Mouse (Mus musculus) yolk sac, embryonic 10.5 days (tissue): ENCODE results near the gene Elf2.

Source experiments
- DNase-seq: peaks from one replicate; pipeline ENCODE4 v3.0.0-alpha.2; 2017; ENCODE audit warnings: low spot score

The Elf2 gene

DNA sequence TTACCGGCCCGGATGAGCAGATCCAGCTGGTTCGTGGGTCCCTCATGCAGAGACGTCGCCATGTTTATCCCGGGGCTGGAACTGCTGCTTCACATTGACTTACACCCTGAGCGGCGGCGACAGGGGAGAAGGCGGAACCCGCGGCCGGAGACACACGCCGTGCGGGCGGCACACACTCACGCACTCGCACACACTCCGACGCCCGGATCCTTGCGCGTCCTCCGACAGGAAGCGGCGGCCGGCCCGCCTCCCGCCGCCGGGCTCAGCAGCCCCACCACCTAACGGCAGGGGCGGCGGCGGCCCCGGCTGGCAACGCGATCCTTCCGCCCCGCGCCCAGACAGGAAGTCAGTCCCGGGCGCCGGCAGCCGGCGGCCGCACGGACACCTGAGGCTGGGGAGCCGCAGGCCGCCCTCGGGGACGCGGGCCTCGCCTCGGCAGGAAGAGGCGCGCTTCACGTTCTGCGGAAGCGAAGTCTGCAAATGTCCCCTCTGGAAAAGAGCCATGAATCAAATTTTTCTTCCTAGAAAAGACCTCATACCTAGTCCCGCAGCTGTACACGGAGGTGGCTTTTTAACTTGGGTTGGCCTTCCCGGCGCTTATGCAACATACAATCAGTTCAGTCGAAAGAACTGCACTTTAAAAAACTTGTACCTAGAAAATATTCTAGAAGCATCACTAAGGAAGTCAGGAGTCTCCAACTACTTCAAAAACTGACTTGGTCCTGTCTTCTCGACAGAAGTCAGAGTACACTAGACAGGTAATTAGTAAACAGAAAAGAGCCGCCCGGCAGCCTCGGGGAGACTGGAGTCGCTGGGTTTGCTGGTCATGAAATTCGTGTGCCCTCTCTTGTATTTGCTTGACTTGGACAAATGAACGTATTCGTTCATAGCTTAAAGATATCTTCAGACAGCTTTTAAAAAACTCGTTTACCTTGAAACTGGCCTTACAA lies 63.0 kb downstream of the Elf2 start:
- peak; percentile 86 for DNase-seq

DNA sequence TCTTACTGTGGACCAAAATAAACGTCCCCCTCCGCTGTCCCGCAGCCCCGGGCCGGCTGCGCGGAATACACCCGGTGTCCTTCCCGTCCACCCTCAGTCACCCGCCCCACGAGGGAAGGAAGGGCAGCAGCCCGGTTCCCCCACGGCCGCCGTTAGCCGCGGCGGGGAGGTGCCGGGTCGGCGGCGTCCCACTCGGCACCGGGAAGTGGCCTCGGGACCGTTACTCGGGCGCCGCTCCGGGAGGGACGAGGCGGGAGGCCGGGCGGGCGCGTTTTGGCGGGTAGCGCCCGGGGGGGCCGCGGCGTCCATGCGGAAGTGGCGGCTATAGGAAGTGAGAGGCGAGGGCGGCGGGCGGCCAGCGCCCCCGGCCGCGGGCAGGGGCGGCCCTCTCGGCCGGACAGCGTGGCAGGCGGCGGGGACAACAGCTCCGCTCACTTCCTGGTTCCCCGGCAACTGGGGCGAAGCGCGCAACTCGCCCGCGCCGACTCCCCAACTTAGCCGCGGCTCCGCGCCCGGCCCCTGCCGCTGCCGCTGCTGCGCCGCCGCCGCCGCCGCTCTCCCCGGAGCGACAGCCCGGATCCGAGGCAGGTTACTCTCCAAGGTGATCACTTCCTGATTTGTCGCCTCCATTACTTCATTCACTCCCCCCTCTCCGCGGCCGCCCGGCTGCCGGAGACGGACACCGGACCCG lies 63.9 kb downstream of the Elf2 start:
- DNase-seq = peak; percentile 79

DNA sequence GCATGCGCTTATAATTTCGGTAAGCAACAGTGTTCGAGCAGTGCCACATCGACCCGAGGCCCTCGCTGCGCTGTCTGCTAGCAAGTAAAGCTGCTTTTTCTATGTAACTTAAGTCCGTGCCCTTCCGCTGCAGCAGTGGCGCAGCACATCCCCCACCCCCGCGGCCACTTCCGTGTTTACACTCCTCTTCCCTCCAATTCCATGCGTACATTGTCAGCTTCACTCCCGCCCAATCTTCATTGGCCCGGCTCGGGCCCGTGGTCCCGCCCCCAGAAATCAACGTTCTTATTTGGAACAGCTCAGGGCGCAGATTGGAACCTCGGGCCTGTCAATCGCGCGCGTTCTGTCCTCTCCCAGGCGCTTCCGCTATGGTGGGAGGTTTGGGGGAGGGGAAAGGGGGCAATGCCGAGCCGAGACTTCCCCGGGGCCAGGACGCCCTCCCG lies 64.5 kb downstream of the Elf2 start:
- peak; percentile 99 for DNase-seq

DNA sequence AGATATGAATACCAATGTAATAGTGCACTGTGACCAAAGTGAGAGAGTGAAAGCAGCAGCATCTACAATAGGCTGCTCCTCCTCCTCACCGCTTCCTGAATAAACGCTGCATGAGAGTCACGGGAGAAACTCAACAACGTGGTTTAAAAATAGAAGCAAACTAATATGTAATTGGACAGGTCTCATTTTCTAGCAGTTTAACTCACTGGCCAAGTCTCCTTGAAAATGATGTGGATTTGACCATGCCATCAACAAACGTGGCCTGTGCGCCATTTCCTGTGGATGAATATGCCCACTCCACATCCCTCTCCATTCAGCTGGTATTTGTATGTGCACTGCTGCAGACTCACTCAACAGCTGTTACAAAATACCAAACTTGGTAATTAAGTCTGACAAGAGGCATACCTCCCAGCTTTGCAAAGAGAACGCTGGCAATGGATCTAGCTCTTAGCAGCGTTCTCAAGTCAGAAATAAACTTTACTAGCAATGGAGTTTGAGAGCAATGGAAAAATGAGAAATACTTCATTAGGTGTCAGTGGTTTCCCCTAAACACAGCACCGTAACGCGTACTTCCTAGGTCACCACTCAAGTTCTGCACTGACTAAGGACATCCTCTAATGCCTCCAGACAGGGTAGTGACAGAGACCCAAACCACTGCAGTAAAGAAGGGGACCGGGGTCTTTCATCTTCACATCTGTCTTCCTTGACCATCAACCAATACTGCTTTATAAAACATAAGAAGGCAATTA lies 70.2 kb downstream of the Elf2 start:
- no peak for DNase-seq

DNA sequence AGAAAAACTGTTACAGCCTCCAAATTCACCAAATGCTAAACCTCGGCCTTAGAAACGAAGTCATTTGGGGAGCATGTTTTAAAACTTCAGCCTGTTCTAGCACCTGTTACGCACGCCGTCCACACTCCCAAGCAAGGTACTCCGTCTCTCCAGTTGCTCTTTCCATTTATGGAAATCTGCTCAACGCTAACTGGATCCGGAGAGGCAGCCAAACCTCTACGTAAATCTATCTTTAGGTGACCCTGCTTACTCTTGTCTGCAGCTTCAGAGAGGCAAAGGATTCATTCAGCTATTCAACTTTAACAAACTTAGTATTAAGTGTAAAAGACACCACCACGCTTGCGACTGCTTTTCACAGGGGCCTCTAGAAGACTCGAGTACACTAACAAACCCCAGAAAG lies 72.0 kb downstream of the Elf2 start:
- DNase-seq = no peak

DNA sequence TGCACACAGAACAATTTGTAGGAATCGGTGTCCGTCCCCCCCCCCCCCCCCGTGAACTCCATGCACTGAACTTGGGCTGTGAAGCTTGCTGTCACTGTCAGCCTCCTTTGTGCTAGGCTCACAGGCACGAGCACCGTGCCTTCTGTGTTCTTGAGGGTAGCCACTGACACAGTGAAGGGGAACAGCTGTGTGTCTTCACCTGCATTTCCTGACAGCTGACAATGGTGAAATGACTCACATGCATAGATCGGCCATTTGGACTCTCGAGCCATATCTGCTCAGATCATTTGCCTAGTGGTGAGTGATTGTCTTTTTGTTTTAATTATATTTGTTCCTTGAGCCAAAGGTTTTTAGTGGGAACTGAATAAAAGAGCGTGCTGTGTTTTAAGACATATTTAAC lies 77.5 kb downstream of the Elf2 start:
- no peak for DNase-seq

DNA sequence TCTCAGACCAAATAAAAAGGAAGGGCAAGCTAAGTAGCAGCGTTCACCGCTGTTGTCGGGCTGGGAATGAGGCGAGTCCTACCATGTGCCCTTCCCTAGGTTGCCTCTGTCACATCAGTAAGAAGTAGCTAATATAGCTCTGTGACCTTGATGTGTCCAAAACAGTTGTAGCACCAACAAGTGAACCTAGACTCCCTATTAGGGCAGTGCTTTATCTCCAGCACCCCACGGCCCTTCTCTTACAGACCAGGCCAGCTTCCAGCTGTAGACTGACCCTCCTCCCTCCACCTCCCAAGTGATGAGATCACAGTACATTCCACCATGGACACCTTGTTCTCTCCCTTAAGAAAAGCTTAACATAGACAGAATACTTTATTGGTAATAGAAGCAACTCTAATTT lies 82.4 kb downstream of the Elf2 start:
- DNase-seq = no peak

DNA sequence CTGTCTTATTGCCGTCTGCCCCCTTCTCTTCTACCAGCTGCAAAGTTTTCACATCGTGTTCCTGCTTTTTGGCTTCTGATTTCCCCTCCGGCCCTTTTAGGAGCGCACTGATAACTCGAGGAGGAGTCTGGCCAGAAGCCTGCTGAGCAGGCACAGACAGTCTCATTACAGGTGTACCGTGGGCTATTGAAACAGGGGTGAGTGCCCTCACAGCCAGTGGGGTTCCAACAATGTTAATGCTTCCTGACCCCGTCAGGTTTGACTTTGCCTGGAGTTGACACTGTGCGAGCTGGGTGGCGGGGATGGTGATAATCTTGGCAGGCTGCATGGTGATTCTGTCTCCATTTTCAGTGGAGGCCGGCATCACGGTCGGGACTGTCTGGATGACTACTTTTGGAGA lies 84.0 kb downstream of the Elf2 start:
- no peak for DNase-seq

DNA sequence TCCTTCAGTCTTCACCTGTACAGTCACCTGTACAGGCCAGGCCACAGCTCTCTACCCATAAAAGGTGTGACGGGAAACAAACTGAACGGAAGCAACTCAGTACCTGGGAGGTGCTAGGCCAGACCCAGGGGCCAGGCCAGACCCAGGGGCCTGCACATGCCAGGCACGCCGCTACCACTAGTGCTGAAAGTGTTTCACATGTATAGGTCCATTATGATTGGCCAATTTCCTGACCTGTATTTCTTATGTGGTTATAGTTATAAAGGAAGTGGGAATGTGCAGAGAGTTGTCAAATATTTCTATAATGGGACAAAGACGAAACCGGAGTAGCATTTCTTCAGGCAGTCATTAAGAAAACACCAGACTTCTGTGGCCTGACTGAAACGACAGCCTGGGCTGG lies 85.7 kb downstream of the Elf2 start:
- DNase-seq = no peak

DNA sequence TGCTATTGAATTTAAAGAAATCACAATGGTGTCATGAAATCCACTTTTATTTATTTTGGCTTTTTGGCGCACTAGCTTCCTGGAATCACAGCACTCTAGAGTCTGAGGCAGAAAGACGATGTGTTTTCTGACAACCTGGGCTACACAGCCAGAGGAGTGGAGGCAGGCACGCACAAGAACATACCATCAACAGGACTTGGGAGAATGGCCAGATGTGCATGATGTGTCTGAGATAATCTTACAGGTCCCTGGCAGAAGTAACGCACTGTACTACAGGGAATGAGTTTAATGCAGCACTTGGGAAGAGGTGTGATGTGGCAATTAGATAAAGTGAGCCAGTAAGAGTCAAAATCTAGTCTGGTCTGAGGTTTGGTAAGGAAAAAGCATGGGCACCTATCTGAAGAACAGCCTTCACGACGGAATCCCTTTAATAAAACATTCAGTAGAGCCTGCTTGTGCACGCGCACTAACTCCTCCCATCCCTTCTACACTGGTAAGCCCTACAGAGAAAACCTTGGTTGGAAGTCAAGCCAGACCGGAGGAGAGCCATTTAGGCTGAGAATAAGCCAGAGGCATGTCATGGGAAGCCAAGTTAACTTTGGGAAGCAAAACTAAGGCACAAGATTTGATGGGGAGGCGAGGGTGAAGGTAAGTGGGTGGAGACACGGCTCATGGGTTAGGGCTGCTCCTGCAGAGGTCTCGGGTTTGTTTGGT lies 87.6 kb downstream of the Elf2 start:
- no peak for DNase-seq

DNA sequence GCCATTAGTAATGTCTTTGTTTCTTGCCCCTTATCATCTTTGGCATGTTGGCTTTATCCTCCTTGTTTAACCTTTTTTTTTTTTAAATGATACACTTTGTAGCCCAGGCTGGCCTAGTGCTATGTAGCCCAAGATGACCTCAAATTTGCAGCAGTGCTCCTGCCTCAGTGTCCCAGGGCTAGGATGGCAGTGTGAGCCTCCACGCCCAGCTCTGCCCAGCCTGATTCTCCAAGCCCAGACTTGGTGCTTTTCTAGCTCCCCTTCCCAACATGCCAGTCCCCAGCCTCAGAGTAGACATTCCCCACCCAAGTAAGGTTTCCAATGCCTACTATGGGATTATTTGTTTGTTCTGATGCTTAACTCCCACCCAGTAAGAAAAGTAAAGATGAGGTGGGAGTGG lies 88.2 kb downstream of the Elf2 start:
- no peak for DNase-seq

DNA sequence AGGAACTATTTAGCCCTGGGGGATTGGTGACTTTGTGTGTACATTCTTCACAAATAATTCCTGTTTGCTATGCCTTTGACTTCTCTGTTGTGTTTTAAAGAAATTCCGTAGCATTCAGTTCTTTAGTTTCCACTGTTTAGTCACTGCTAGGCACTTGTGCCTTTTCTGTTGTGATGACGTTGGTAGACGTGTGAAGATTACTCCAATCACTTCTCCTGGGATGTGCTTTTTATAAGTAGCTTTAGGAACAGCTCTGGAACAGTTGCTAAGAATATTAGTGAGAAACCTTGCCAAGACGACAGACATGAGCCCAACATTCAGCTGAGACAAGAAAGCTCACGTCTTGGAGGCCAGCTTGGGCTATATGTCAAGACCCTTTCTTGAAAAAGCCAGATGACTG lies 89.4 kb downstream of the Elf2 start:
- DNase-seq = no peak

DNA sequence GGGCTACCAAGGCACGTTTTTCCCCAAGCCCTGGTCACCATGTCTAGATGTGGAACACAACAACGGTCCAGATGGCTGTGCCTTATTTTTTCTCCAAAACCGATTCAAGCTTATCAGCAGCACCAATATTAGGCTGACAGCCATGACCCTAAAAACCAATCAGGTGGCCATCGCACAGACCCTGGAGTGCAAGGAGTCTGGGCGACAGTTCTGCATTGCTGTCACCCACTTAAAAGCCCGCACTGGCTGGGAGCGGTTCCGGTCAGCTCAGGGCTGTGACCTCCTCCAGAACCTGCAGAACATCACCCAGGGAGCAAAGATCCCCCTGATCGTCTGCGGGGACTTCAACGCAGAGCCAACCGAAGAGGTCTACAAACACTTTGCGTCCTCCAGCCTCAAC lies 90.6 kb downstream of the Elf2 start:
- no peak for DNase-seq

DNA sequence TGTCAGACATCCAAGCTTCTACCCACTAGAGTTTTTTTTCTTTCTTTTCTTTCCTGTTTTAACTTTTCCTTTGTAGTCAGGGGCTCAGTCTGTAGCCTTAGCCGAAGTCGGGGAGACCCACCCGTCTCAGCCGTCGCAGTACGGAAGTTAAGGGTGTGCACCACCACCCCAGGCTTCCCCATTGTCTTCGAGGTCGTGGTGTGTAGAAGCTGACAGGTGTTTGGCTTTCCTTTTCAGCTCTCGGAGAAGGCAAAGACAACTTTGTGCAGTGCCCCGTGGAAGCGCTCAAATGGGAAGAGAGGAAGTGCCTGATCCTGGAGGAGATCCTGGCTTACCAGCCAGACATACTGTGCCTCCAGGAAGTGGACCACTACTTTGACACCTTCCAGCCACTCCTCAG lies 91.0 kb downstream of the Elf2 start:
- no peak for DNase-seq

DNA sequence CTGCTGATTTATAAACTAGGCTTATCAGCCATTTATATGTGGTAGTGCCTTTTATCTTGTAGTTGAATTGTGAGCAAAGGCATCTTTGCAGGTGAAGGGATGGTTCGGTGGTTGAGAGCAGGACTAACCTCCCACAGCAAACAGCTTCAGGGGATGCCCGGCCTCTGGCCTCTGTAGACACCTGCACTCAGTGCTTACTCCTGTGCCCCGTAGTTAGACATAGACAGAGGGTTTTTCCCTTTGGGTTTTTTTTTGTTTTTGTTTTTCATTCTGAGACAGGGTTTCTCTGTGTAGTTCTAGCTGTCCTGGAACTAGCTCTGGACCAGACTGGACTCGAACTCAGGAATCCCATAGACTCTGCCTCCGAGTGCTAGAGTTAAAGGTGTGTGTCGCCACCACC lies 91.9 kb downstream of the Elf2 start:
- no peak for DNase-seq

DNA sequence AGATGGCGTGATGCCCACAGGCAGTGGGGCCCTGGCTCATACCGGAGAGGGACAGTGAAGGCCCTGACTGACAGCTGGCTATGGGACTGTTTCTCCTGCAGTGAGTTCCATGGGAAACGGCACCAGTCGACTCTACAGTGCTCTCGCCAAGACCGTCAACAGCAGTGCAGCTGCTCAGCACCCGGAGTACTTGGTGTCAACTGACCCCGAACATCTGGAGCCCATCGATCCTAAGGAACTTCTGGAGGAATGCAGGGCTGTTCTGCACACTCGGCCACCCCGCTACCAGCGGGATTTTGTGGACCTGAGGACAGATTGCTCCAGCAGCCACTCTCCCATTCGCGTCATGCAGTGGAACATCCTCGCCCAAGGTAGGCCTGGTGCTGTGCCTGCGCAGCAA lies 92.8 kb downstream of the Elf2 start:
- no peak for DNase-seq

DNA sequence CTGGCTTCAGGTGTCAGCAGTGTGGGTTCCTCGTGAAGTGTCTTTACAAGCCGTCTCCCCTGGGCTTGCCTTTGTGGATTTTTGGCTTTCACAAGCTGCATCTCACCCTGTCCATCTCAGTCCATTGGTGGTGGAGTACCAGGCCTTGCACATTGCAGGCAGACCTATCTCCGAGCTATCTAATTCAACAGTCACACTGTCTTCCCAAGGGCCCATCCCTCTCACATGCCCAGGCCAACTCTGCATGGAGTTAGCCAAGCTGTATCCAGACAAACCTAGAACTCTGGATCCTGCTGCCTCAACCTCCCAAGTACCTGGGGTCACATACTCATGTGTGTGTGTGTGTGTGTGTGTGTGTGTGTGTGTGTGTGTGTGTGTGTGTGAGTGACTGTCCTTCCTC lies 100.9 kb downstream of the Elf2 start:
- no peak for DNase-seq

DNA sequence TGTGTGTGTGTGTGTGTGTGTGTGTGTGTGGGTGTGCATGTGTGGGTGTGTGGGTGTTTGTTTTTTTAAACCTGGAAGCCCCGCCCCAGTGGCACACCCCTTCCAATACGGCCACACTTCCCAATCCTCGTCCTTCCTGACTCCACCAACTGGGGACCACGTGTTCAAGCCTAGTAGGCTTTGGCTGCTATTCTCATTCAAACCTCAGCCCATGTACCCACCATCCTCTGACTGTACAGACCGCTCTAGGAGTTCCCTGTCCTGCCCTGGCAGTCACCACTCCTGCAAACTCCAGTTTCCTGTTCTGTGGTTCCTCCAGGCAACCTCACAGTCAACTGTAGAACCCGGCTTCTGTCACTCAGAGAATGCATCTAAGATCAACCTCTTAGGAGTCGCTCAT lies 101.9 kb downstream of the Elf2 start:
- no peak for DNase-seq

DNA sequence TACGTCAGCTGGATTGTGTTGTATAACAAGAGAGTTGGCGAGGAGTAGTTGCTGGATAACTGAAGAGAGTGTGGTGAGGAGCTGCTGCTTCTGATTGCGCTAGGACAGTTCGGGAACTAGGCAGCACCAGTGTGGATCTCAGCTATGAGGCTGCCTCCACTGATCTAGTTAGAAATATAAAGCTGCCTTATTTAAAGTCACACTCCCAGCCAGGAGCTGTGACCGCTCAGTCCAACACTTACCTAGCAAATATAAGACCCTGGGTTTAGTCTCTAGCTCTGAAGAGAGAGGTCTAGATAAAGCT lies 105.8 kb downstream of the Elf2 start:
- DNase-seq = no peak

DNA sequence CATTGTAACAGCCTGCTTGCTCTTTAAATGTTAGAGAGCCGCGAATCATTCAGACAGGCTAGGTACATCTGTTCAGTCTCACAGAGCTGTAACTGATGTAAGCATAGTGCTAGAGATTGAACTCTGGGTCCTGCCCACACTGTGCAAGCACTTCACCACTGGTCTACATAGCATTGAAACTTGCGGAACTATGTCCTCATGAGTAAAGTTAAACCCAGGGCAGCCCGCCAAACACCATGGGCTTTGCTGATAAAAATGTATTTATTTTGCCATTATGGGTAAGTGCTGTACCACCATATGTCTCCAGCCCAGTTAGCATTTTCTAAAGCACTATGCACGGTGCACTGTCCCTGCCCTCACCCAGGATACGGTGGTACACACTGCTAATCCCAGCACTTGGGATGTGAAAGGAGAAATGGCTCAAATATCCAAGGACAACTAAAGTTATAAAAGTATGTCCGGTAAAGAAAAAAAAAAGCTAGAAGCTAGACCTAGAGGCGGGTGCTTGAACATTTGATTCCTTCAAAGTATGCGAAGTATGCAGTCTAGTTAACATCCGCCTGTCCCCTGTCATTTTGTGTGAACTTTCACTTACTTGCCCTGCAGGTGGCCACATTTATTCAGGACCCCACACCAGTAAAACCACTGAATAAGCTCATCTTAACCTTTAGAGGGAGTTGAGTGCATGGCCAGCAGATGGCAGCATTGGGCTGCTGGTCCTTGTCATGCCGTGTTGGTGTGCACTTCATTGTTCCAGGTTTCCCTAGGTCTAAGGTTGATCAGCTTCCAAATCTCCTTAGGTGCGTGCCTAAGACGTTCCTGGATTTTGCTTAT lies 106.3 kb downstream of the Elf2 start:
- DNase-seq = peak; percentile 76

DNA sequence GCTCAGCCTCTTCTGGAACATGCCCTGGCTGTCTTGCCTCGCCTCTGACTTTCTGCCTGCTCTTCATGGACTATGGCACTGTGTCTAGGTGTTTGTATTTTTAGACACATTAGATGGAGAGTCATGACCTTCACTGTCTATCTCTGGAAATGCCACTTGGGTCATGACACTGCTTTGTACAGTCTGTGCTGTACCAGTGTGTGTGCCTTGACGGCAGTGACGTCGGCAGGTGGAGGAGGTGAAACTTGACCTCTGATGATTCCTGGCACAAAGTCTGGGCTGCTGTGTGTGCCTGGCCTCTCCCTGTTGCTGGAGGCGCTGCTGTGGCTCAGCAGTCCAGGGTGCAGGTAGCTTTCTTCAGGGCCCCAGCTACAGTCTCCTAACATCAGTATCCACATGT lies 107.0 kb downstream of the Elf2 start:
- DNase-seq = no peak
